Mouse (Mus musculus) limb, embryonic 13.5 days (tissue): ENCODE results near the gene Atp9a. TPM values are rescaled to one million over a fixed set of nuclear protein-coding genes. Genes with fewer than 3 reads are reported as not detected.

Source experiments
- ATAC-seq: fragments of 200-750 bp; cut with Nextera tagmentation; 2 replicates; pipeline ENCODE4 v1.8.0; 2017; ENCODE audit warnings: low read depth, moderate number of reproducible peaks, moderate TSS enrichment; ENCODE audit not compliant: low FRiP score
- H3K27ac ChIP-seq: fragments of 300-500 bp; sonication (generic); 2 replicates; pipeline ENCODE4 v1.5.1; 2015; ENCODE audit warnings: inconsistent platforms, mild to moderate bottlenecking, moderate library complexity
- H3K27me3 ChIP-seq: fragments of 300-500 bp; sonication (generic); 2 replicates; pipeline ENCODE4 v1.6.1; 2015; ENCODE audit warnings: mild to moderate bottlenecking, inconsistent platforms
- H3K36me3 ChIP-seq: fragments of 300-500 bp; sonication (generic); 2 replicates; pipeline ENCODE4 v1.6.1; 2015; ENCODE audit warnings: inconsistent platforms, mild to moderate bottlenecking, moderate library complexity
- H3K4me1 ChIP-seq: fragments of 300-500 bp; sonication (generic); 2 replicates; pipeline ENCODE4 v1.6.1; 2015; ENCODE audit warnings: inconsistent platforms
- H3K4me2 ChIP-seq: fragments of 300-500 bp; sonication (generic); replicated peaks from 2 replicates; pipeline ENCODE4 v1.6.1; 2015; ENCODE audit warnings: inconsistent platforms, mild to moderate bottlenecking, moderate library complexity
- H3K4me3 ChIP-seq: fragments of 300-500 bp; sonication (generic); 2 replicates; pipeline ENCODE4 v1.5.1; 2015; ENCODE audit warnings: moderate library complexity, mild to moderate bottlenecking, inconsistent platforms
- H3K9ac ChIP-seq: fragments of 300-500 bp; sonication (generic); 2 replicates; pipeline ENCODE4 v1.6.1; 2015; ENCODE audit warnings: mild to moderate bottlenecking, inconsistent platforms
- H3K9me3 ChIP-seq: fragments of 300-500 bp; sonication (generic); 2 replicates; pipeline ENCODE4 v1.6.1; 2016; ENCODE audit warnings: inconsistent platforms
- WGBS: fragments of 180-500 bp; shearing (Covaris S2); methylation state at CpG from one replicate; pipeline ENCODE4 v1.1.7; 2015; 5-methylcytosine and 5-hydroxymethylcytosine counted together
- polyA plus RNA-seq: library from polyadenylated mRNA; unstranded; fragments of >200 nt; fragmentation: Nextera tagmentation; extraction: Ambion mirVana; gene quantifications from 2 replicates; pipeline ENCODE4 v1.2.1, GENCODE M21; 2015

The Atp9a gene
- polyA plus RNA-seq, 1 experiment from 2014 or later: 22.6 TPM

GRCm38 (mm10) chr2:168628787-168629186 lies 113.4 kb downstream of the Atp9a start:
- peaks cover 6% of the 10 kb centered on the region; the same call in 1 of the 2 replicates for H3K9me3 ChIP-seq
- H3K4me1 ChIP-seq: peaks cover 47% of the 10 kb centered on the region
- peak overlapping the region; percentile 69; the same call in 1 of the 2 replicates for H3K27ac ChIP-seq
- no peak overlapping the region for H3K9ac ChIP-seq
- H3K27me3 ChIP-seq: peaks cover 16% of the 10 kb centered on the region
- no peak overlapping the region for H3K4me3 ChIP-seq
- ATAC-seq: peak; percentile 77
- peaks cover under 1% of the 10 kb centered on the region; the same call in 1 of the 2 replicates for H3K36me3 ChIP-seq
- no peak overlapping the region; the same call in 1 of the 2 replicates for H3K4me2 ChIP-seq
- WGBS: 17% methylated on average over 8 of the region's 8 CpGs

GRCm38 (mm10) chr2:168627829-168628770 lies 114.1 kb downstream of the Atp9a start:
- 29% methylated on average over 20 of the region's 20 CpGs for WGBS
- Histone ChIP-seq H3K9me3 (peaks cover 10% of the 10 kb centered on the region; the same call in 1 of the 2 replicates), H3K36me3 (peaks cover 2% of the 10 kb centered on the region; the same call in 1 of the 2 replicates), H3K4me2 (peak overlapping the region; percentile 27; the same call in 1 of the 2 replicates), H3K4me3 (no peak overlapping the region), H3K9ac (no peak overlapping the region), H3K27ac (peak overlapping the region; percentile 69; the same call in 1 of the 2 replicates), H3K27me3 (peaks cover 10% of the 10 kb centered on the region; the same call in 1 of the 2 replicates), H3K4me1 (peaks cover 43% of the 10 kb centered on the region)
- ATAC-seq: peak; percentile 24

DNA sequence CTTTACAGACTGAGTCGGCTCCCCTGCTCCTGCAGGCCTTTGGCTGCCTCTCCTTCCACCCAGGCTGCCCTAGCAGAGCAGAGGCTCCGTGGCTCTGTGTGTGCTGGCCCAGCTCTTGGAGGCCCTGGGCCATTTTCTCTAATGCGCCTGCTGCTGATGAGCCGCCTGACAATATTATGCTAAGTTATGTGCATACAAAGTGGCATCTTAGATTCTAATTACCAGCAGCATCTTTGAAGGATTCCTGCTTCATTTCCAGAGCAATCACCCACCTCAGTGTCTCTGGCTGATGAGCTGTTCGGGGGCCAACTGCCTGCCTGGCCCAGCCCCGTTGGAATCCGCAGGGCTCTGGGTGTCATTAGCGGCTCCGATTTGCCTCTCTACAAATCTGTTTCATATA lies 115.8 kb downstream of the Atp9a start:
- Histone ChIP-seq H3K4me2 (no peak overlapping the region), H3K9me3 (peaks cover 14% of the 10 kb centered on the region; the same call in 1 of the 2 replicates), H3K4me1 (peaks cover 43% of the 10 kb centered on the region), H3K27me3 (peaks cover 3% of the 10 kb centered on the region; the same call in 1 of the 2 replicates), H3K36me3 (0 out of 2 replicates have a peak, but pooled peaks cover 2% of the 10 kb centered on the region), H3K9ac (no peak overlapping the region), H3K4me3 (no peak overlapping the region), H3K27ac (no peak overlapping the region; the same call in 1 of the 2 replicates)
- 63% methylated on average over 9 of the region's 9 CpGs for WGBS
- no peak for ATAC-seq

GRCm38 (mm10) chr2:168625091-168625490 lies 117.1 kb downstream of the Atp9a start:
- Histone ChIP-seq H3K27ac (peak overlapping the region; percentile 40; the same call in 1 of the 2 replicates), H3K4me2 (no peak overlapping the region), H3K36me3 (0 out of 2 replicates have a peak, but pooled peaks cover 2% of the 10 kb centered on the region), H3K9me3 (peaks cover 14% of the 10 kb centered on the region; the same call in 1 of the 2 replicates), H3K27me3 (peaks cover 6% of the 10 kb centered on the region; the same call in 1 of the 2 replicates), H3K4me3 (no peak overlapping the region), H3K4me1 (peaks cover 43% of the 10 kb centered on the region), H3K9ac (no peak overlapping the region)
- 39% methylated on average over 4 of the region's 4 CpGs for WGBS
- no peak for ATAC-seq

GRCm38 (mm10) chr2:168621111-168621802 lies 121.0 kb downstream of the Atp9a start:
- ATAC-seq: no peak
- 77% methylated on average over 11 of the region's 11 CpGs for WGBS
- H3K27ac ChIP-seq: no peak overlapping the region

DNA sequence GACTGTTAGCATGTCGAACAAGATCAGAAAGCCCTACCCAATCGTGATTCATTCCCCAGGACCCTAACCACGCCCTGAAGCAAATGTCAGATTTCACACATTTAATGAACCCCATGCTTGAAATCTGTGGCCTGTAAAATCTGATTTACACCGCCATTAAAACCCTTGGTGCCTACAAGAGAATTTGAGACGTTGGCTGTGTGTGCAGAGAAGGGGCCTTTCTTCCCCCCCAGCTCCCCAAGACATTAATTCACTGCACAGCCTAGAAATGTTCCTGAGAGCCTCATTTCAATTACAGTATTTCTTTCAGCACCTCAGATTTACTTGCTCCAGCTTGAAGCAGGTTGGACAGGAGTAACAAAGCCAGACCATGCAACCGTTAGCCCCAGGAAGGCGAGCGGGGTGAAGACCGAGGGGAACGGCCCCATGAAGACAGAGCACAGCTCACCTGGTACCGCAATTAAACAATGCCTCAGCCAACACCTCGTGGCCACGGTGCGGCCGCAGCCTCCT lies 123.9 kb downstream of the Atp9a start:
- H3K9ac ChIP-seq: no peak overlapping the region; the same call in 1 of the 2 replicates
- H3K9me3 ChIP-seq: 0 out of 2 replicates have a peak, but pooled peaks cover 4% of the 10 kb centered on the region
- peaks cover 44% of the 10 kb centered on the region for H3K4me1 ChIP-seq
- WGBS: 9% methylated on average over 15 of the region's 15 CpGs
- H3K36me3 ChIP-seq: no peaks in the 10 kb centered on the region
- H3K27ac ChIP-seq: peak overlapping the region; percentile 79
- peak; percentile 66; the same call in 1 of the 2 replicates for ATAC-seq
- H3K4me3 ChIP-seq: no peak overlapping the region
- H3K4me2 ChIP-seq: peak overlapping the region; percentile 27
- peaks cover 4% of the 10 kb centered on the region; the same call in 1 of the 2 replicates for H3K27me3 ChIP-seq

More at GRCm38 (mm10) chr2:168621111-168621802, 121.0 kb downstream of the Atp9a start:
- Histone ChIP-seq H3K4me3 (no peak overlapping the region), H3K9me3 (peaks cover 14% of the 10 kb centered on the region; the same call in 1 of the 2 replicates), H3K36me3 (0 out of 2 replicates have a peak, but pooled peaks cover 2% of the 10 kb centered on the region), H3K27me3 (peaks cover 4% of the 10 kb centered on the region; the same call in 1 of the 2 replicates), H3K4me2 (no peak overlapping the region), H3K9ac (no peak overlapping the region), H3K4me1 (peaks cover 40% of the 10 kb centered on the region)

- no peak overlapping the region for H3K27ac ChIP-seq
- H3K4me1 ChIP-seq: peaks cover 64% of the 10 kb centered on the region
- WGBS: 84% methylated on average over 3 of the region's 3 CpGs
- no peak overlapping the region for H3K9ac ChIP-seq
- H3K4me2 ChIP-seq: no peak overlapping the region
- peaks cover 5% of the 10 kb centered on the region; the same call in 1 of the 2 replicates for H3K27me3 ChIP-seq
- H3K9me3 ChIP-seq: no peaks in the 10 kb centered on the region
- no peak overlapping the region for H3K4me3 ChIP-seq
- no peaks in the 10 kb centered on the region for H3K36me3 ChIP-seq
- ATAC-seq: no peak
Measured at GRCm38 (mm10) chr2:168615160-168615559, 127.0 kb downstream of the Atp9a start.

DNA sequence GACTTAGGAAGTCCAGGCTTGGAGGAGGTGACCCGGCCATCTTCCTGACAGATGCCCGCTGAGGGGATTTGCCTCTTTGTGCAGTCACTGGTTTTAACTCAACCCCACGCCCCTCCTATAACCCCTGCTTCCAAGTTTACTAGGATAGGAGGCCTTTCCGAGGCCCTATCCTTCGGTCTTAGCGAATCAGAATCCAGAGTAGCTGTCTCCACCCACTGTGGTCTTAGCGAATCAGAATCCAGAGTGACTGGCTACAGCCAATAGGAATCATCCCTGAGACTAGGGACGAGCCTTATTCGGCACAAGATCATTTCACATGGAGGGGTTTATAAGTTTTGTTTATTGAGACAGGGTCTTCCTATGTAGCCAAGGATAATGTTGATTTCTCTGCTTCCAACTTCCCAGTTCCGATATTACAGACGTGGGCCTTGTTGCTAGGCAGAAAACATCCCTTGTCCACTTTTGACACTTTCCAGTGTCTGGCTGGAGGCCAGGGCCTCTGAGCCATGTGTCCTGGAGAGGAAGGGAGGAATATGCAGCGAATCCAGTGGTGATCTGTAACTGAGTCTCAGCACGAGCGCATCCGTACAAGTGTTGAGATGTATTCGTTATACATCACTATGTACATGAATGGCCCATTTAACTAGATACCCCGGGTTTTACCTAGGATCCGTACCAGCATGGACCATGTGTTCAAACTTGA lies 127.9 kb downstream of the Atp9a start:
- H3K36me3 ChIP-seq: no peaks in the 10 kb centered on the region
- H3K27ac ChIP-seq: no peak overlapping the region
- no peak for ATAC-seq
- H3K4me1 ChIP-seq: peaks cover 71% of the 10 kb centered on the region
- no peak overlapping the region for H3K4me3 ChIP-seq
- no peak overlapping the region for H3K9ac ChIP-seq
- H3K4me2 ChIP-seq: no peak overlapping the region
- H3K27me3 ChIP-seq: peaks cover 2% of the 10 kb centered on the region; the same call in 1 of the 2 replicates
- WGBS: 73% methylated on average over 18 of the region's 18 CpGs
- no peaks in the 10 kb centered on the region for H3K9me3 ChIP-seq

GRCm38 (mm10) chr2:168613092-168613880 lies 128.9 kb downstream of the Atp9a start:
- Histone ChIP-seq H3K36me3 (no peaks in the 10 kb centered on the region), H3K9me3 (no peaks in the 10 kb centered on the region), H3K4me3 (no peak overlapping the region), H3K4me2 (no peak overlapping the region), H3K9ac (no peak overlapping the region), H3K27ac (peak overlapping the region; percentile 15; the same call in 1 of the 2 replicates), H3K27me3 (peaks cover 5% of the 10 kb centered on the region; the same call in 1 of the 2 replicates), H3K4me1 (peaks cover 73% of the 10 kb centered on the region)
- 0 out of 2 replicates have a peak, but pooled peaks have one; percentile 37 for ATAC-seq
- 21% methylated on average over 13 of the region's 13 CpGs for WGBS

- Histone ChIP-seq H3K4me1 (peaks cover 62% of the 10 kb centered on the region), H3K4me2 (no peak overlapping the region), H3K9ac (no peak overlapping the region), H3K4me3 (no peak overlapping the region), H3K27me3 (peaks cover 5% of the 10 kb centered on the region; the same call in 1 of the 2 replicates), H3K27ac (peak overlapping the region; percentile 28; the same call in 1 of the 2 replicates), H3K9me3 (no peaks in the 10 kb centered on the region), H3K36me3 (no peaks in the 10 kb centered on the region)
- no peak for ATAC-seq
- WGBS: 64% methylated on average over 3 of the region's 3 CpGs
Measured at GRCm38 (mm10) chr2:168610941-168611340, 131.3 kb downstream of the Atp9a start.
